Mouse (Mus musculus): ENCODE measurements around the gene Ndufa12.

- no peak for TF ChIP-seq CTCF (IDR thresholded peaks at IDR 0.05; ENCODE audit: low read depth)
- no peak for TF ChIP-seq EP300 (IDR thresholded peaks at IDR 0.05; ENCODE audit: low read depth)
Measured at GRCm38 (mm10) chr10:94158962-94159361, 39.6 kb upstream of the Ndufa12 start.

All from heart, postnatal 0 days (tissue).